Mouse (Mus musculus) megakaryocyte, embryonic 14.5 days (primary cell): ENCODE results near the gene Opalin.

Source experiments
- FLI1 ChIP-seq: IDR thresholded peaks from 2 replicates; pipeline ENCODE4 v1.6.1; 2012; ENCODE audit warnings: low read length, inconsistent platforms, mixed read lengths
- GATA1 ChIP-seq: IDR thresholded peaks from 3 replicates; pipeline ENCODE4 v1.6.1; 2012; ENCODE audit warnings: mixed read lengths, low read length, inconsistent platforms, borderline replicate concordance

- TF ChIP-seq GATA1 (no peak), FLI1 (no peak)
Measured at GRCm38 (mm10) chr19:41071500-41071899, 5.4 kb downstream of the Opalin start.
